Mouse (Mus musculus): Measurements from ENCODE around the gene Apbb2. TPM values are rescaled to one million over a fixed set of nuclear protein-coding genes. Genes with fewer than 3 reads are reported as not detected.

Gene Apbb2
- total and polyA plus RNA-seq, 3 experiments, result 26.7 to 40.0 (median 39.9) TPM

DNA sequence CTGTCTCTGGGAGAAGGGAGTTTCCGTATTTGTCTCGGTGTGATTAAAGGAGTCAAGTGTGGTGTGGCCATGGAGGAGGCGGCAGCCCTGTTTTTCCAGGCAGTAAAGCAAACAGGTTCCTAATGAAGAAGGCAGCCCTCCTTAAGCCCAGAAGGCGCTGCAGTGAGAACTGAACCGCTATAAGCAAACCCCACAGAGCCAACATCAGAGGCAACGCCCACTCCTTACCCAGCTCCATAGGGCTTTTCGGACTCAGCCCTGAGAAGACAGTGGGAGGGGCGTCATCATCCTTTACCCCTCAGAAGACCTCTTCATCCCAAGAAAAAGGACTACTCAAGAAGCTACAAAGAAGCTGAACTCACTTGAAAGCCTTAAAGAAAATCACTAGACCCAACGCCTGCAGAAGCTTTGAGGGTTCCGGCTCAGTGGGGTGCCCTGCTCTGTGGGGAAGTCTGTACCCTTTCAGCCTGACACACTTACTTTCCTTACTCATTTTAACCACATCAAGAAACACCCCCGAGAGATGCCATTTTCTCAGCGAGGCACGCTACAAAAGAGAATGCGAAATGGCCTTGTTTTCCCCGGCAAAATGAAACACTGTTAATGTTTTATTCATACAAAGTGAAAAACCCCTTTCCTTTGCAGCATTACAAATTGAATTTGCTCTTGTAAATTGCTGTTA is 258.7 kb downstream of the Apbb2 start:
- DNase-seq, result no peak
- Histone ChIP-seq H3K79me2 (replicated peaks; ENCODE audit: control insufficient read depth, insufficient read depth, low read length) (no peaks in the 10 kb centered on the region), H3K27ac (no peak overlapping the region), H3K36me3 (ENCODE audit: control insufficient read depth, insufficient read depth, low read length) (peaks cover 4% of the 10 kb centered on the region; the same call in 1 of the 2 replicates), H3K9ac (ENCODE audit: low read depth, low read length) (no peak overlapping the region), H3K4me1 (ENCODE audit: control insufficient read depth, insufficient read depth, low read length) (0 out of 2 replicates have a peak, but pooled peaks cover 4% of the 10 kb centered on the region), H3K27me3 (ENCODE audit: control insufficient read depth, insufficient read depth, low read length) (no peaks in the 10 kb centered on the region), H3K4me3 (no peak overlapping the region)
- intact Hi-C loops (cut with DNase I), result no loop called here
- WGBS, result 91% methylated on average over 15 of the region's 15 CpGs
- TF ChIP-seq CTCF (IDR thresholded peaks at IDR 0.05) (no peak), POLR2A (IDR thresholded peaks at IDR 0.05; ENCODE audit: insufficient read depth, low read depth, low read length) (no peak), EP300 (IDR thresholded peaks at IDR 0.05; ENCODE audit: insufficient read depth, low read depth, low read length) (no peak)

DNA sequence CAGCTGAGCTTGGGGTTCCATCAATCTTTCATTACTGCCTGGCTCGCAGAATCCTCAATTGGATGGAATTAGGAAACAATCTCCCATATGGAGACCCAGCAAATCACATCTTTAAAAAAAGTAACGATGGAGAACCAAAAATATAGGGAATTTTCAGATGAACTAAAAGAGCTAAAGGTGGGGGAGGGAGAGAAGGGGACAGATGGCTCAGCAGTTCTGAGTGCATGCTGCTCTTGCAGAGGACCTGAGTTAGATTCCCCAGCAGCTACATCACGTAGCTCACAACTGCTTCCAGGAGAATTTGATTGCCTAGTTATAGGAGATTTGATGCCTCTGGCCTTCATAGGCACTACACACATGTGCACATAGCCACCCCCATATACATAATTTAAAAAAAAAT is 263.4 kb downstream of the Apbb2 start:
- TF ChIP-seq CTCF (IDR thresholded peaks at IDR 0.05), result no peak
- no peak for TF ChIP-seq POLR2A (IDR thresholded peaks at IDR 0.05; ENCODE audit: insufficient read depth, low read depth, low read length)
- TF ChIP-seq EP300 (IDR thresholded peaks at IDR 0.05; ENCODE audit: insufficient read depth, low read depth, low read length), result no peak

DNA sequence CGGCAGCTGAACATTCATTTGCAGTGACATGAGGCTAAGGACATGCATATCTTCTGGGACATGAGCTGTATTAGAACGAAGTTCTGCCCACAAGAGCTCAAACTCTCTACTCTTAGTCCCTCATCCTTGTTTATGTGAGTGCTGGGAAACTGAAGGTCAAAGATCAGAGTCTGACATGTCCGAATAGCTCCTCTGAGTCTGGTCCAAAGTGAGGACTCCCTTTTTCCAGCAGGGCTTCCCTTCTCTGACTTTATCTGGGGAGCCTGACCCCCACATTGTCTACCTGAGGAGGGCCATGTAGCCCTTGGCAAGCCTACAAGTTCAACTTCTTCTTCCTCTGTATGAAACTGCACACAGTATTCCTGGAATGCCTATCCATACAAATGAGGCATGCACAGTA is 264.7 kb downstream of the Apbb2 start:
- Histone ChIP-seq H3K4me3 (no peak overlapping the region), H3K4me1 (ENCODE audit: control insufficient read depth, insufficient read depth, low read length) (no peaks in the 10 kb centered on the region), H3K36me3 (ENCODE audit: control insufficient read depth, insufficient read depth, low read length) (no peaks in the 10 kb centered on the region), H3K9ac (ENCODE audit: low read depth, low read length) (no peak overlapping the region), H3K27ac (no peak overlapping the region), H3K27me3 (ENCODE audit: control insufficient read depth, insufficient read depth, low read length) (no peaks in the 10 kb centered on the region), H3K79me2 (replicated peaks; ENCODE audit: control insufficient read depth, insufficient read depth, low read length) (peaks cover 1% of the 10 kb centered on the region; the same call in 1 of the 2 replicates)
- TF ChIP-seq POLR2A (IDR thresholded peaks at IDR 0.05; ENCODE audit: insufficient read depth, low read depth, low read length) (no peak), EP300 (IDR thresholded peaks at IDR 0.05; ENCODE audit: insufficient read depth, low read depth, low read length) (no peak), CTCF (IDR thresholded peaks at IDR 0.05) (no peak)
- 71% methylated on average over 3 of the region's 3 CpGs for WGBS
- DNase-seq, result no peak
- intact Hi-C loops (cut with DNase I), result no loop called here

More for the DNA sequence above, 263.4 kb downstream of the Apbb2 start:
- no peaks in the 10 kb centered on the region for H3K4me1 ChIP-seq (ENCODE audit: control insufficient read depth, insufficient read depth, low read length)
- no peaks in the 10 kb centered on the region for H3K27me3 ChIP-seq (ENCODE audit: control insufficient read depth, insufficient read depth, low read length)
- intact Hi-C loops (cut with DNase I), result no loop called here
- no peaks in the 10 kb centered on the region for H3K36me3 ChIP-seq (ENCODE audit: control insufficient read depth, insufficient read depth, low read length)
- H3K4me3 ChIP-seq, result no peak overlapping the region
- no peak overlapping the region for H3K27ac ChIP-seq
- H3K9ac ChIP-seq (ENCODE audit: low read depth, low read length), result no peak overlapping the region
- 95% methylated on average over 3 of the region's 3 CpGs for WGBS
- H3K79me2 ChIP-seq (replicated peaks; ENCODE audit: control insufficient read depth, insufficient read depth, low read length), result no peaks in the 10 kb centered on the region; the same call in 1 of the 2 replicates
- DNase-seq, result no peak

DNA sequence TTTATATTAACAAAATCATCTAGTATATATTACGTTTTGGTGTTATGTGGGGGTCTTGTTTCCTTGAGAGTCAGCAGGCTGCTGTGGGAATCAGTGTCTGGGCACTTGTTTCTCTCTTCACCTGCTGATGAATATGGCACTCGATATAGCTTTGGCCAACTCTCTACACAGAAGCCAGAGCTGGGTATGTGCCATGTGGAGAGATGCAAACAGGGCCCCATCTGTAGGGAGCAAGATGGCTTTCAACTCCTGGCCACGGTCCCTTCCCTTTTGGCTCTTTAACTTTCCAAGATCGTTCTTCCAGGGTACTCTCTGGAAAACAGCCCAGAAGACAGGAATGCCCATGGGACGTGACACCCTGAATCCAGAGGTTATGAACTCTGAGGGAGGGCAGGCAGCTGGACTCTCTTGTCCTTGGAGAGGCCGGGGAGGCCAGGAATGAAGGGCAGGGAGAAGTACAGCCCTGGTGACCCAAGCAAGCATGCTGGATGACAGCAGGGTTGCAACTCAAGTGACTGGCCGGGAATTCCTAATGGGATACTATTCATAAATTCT is 266.7 kb downstream of the Apbb2 start:
- H3K4me3 ChIP-seq, result no peak overlapping the region
- no peaks in the 10 kb centered on the region for H3K4me1 ChIP-seq (ENCODE audit: control insufficient read depth, insufficient read depth, low read length)
- 35% methylated on average over 7 of the region's 7 CpGs for WGBS
- H3K79me2 ChIP-seq (replicated peaks; ENCODE audit: control insufficient read depth, insufficient read depth, low read length), result peaks cover 1% of the 10 kb centered on the region; the same call in 1 of the 2 replicates
- TF ChIP-seq CTCF (IDR thresholded peaks at IDR 0.05) (no peak), POLR2A (IDR thresholded peaks at IDR 0.05; ENCODE audit: insufficient read depth, low read depth, low read length) (no peak), EP300 (IDR thresholded peaks at IDR 0.05; ENCODE audit: insufficient read depth, low read depth, low read length) (no peak)
- no peak overlapping the region for H3K27ac ChIP-seq
- DNase-seq, result peak in 1 of 2 experiments; percentile 13
- no peaks in the 10 kb centered on the region for H3K36me3 ChIP-seq (ENCODE audit: control insufficient read depth, insufficient read depth, low read length)
- H3K9ac ChIP-seq (ENCODE audit: low read depth, low read length), result no peak overlapping the region
- intact Hi-C loops (cut with DNase I), result no loop called here
- no peaks in the 10 kb centered on the region for H3K27me3 ChIP-seq (ENCODE audit: control insufficient read depth, insufficient read depth, low read length)

DNA sequence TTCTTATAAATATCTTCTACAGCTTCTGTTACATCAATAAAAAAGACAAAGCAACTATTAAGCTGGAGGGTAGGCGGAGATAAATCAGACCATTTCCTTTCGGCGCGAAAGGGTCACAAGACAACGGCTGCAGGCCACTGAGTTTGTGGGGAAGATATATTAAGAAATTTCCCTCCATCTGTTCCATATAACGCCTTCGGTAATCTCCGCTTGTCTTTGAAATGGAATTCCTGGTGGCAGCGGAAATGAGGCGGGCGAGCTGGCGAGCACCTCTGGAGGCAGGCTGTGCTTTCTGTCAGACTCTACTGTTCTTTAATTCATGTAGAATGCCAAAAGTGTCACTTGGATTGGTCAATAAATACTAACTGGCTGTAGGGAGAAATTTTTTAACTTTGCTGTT is 267.5 kb downstream of the Apbb2 start:
- Histone ChIP-seq H3K9ac (ENCODE audit: low read depth, low read length) (no peak overlapping the region), H3K4me1 (ENCODE audit: control insufficient read depth, insufficient read depth, low read length) (no peaks in the 10 kb centered on the region), H3K4me3 (no peak overlapping the region), H3K36me3 (ENCODE audit: control insufficient read depth, insufficient read depth, low read length) (no peaks in the 10 kb centered on the region), H3K27me3 (ENCODE audit: control insufficient read depth, insufficient read depth, low read length) (no peaks in the 10 kb centered on the region), H3K27ac (no peak overlapping the region), H3K79me2 (replicated peaks; ENCODE audit: control insufficient read depth, insufficient read depth, low read length) (peaks cover 1% of the 10 kb centered on the region; the same call in 1 of the 2 replicates)
- no peak for DNase-seq
- TF ChIP-seq EP300 (IDR thresholded peaks at IDR 0.05; ENCODE audit: insufficient read depth, low read depth, low read length) (no peak), CTCF (IDR thresholded peaks at IDR 0.05) (no peak)
- 58% methylated on average over 12 of the region's 12 CpGs for WGBS
- intact Hi-C loops (cut with DNase I), result no loop called here

DNA sequence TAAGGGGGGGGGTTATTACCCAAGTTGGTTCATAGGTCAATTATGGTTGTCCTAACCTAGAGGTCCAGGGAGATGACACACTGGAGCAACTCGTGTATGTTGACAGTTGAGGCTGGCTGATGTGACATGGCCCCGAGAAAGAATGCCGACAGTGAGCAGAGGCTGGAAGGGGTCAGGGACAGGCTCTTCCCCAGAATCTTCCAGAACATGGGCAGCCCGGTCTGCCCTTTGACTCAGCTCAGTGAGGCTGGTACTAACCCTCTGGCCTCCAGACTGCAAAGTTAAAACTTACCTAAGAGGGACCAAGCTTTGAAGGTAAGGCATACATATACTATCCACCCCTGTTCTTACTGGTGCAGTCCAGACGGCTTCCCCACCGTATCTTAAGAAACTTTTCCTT is 268.0 kb downstream of the Apbb2 start:
- DNase-seq, result no peak
- H3K27me3 ChIP-seq (ENCODE audit: control insufficient read depth, insufficient read depth, low read length), result no peaks in the 10 kb centered on the region
- TF ChIP-seq EP300 (IDR thresholded peaks at IDR 0.05; ENCODE audit: insufficient read depth, low read depth, low read length) (no peak), CTCF (IDR thresholded peaks at IDR 0.05) (no peak), POLR2A (IDR thresholded peaks at IDR 0.05; ENCODE audit: insufficient read depth, low read depth, low read length) (no peak)
- H3K79me2 ChIP-seq (replicated peaks; ENCODE audit: control insufficient read depth, insufficient read depth, low read length), result peaks cover 1% of the 10 kb centered on the region; the same call in 1 of the 2 replicates
- WGBS, result 75% methylated on average over 6 of the region's 6 CpGs
- no peak overlapping the region for H3K4me3 ChIP-seq
- no peaks in the 10 kb centered on the region for H3K4me1 ChIP-seq (ENCODE audit: control insufficient read depth, insufficient read depth, low read length)
- intact Hi-C loops (cut with DNase I), result no loop called here
- H3K27ac ChIP-seq, result no peak overlapping the region
- no peaks in the 10 kb centered on the region for H3K36me3 ChIP-seq (ENCODE audit: control insufficient read depth, insufficient read depth, low read length)
- H3K9ac ChIP-seq (ENCODE audit: low read depth, low read length), result no peak overlapping the region
